Mouse (Mus musculus) common myeloid progenitor, adult 5-6 weeks (primary cell): ENCODE measurements at regions not wholly inside any gene's neighbourhood (a gene's known extent, or its start where the extent isn't known, plus 50 kb on each side); places are given as distances from the start of the nearest gene placed in this dataset.
A peak's percentile ranks its signal among the peaks of the same experiment; 100 is the strongest.
"Not testable (repeated sequence)": the region's sequence is repeated elsewhere in the genome, so short reads cannot be mapped to it uniquely, and the experiment has no call there.

Experiments used
- ATAC-seq: replicated peaks from 2 replicates; pipeline ENCODE4 v1.8.0; 2016; ENCODE audit warnings: low read depth, mild to moderate bottlenecking, moderate TSS enrichment, inconsistent platforms; ENCODE audit not compliant: poor library complexity, severe bottlenecking

- ATAC-seq = no peak
Observed at GRCm38 (mm10) chr10:117469573-117470090, 89.8 kb upstream of the Cpsf6 start.

GRCm38 (mm10) chr10:117468931-117469572, 89.2 kb upstream of the Cpsf6 start:
- ATAC-seq = no peak

- ATAC-seq = no peak
Observed at GRCm38 (mm10) chr10:117468381-117468780, 88.6 kb upstream of the Cpsf6 start.

DNA sequence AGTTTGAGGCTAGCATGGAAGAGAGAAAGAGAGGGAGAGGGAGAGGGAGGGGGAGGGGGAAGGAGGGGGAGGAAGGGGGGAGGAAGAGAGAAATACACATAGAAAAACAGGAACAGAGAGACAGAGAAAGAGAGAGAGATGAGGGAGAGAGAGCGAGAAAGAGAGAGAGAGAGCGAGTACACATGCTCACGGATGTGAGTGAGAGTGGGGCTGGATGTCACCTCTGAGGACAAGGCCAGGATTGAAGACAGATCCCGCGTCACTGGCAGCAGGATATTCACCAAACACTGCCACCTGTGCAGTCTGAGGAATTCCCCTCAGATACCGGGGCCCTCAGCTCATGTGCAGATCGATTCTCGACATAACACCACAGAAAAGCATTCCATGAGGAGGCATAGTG, 87.3 kb upstream of the Cpsf6 start:
- ATAC-seq = no peak

DNA sequence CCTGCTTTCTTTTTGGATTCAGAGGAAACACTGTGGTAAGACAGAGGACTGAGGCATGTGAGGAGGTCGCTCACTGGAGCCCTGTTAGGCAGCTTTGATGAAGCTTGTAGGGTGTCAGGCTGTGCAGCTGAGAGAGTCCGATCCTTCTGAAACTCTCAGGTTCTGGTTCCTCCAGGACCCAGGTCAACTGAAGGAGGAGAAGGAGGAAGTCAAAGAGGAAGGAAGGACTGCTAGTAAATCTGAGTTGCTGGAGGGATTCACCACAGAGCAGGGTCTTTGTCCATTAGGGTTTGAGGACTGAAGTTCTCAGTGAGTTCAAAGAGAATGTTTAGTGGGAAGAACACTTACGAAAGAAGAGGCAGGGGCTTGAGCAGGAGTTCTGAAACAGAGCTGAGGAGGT, 86.6 kb upstream of the Cpsf6 start:
- no peak for ATAC-seq

- no peak for ATAC-seq
Observed at GRCm38 (mm10) chr10:117465671-117466250, 85.9 kb upstream of the Cpsf6 start.

DNA sequence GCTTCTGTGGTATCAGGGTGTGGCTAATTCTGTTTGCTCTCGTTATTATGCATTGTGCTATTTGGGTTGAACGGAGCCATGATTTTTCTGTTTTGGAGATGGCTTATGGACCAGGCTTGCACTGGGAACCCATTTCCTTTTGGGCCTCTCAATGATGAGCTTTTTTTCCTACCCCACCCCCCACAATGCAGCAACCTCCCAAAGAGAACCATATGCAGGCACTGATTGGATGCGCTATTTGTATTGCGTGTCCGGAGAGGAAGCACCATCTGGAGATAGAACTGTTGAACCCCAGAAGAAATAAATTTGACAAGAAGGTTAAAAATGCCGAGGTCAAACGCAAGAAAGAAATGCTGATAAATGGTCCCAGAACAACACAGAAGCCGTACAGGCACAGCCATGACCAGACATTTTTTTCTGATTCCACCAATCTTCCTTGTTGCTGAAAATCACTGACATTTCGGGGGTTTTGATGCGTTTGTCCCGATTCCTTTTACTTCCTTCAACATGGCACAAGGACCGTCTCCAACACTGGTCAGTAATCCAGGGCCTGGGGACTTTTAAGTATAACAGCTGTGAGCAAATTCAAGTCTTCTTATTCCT, 85.3 kb upstream of the Cpsf6 start:
- no peak for ATAC-seq

DNA sequence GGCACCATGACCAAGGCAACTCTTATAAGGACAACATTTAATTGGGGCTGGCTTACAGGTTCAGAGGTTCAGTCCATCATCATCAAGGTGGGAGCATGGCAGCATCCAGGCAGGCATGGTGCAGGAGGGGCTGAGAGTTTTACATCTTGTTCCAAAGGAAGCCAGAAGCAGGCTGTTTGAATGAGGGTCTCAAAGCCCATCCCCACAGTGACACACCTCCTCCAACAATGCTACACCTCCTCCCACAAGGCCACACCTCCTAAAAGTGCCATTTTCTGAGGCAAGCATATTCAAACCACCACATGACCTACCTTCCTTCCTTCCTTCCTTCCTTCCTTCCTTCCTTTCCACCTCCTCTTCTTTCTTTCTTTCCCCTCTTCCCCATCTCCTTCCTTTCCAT, 84.5 kb upstream of the Cpsf6 start:
- not testable (repeated sequence) for ATAC-seq

- ATAC-seq = no peak
Observed at GRCm38 (mm10) chr10:117463636-117464035, 83.8 kb upstream of the Cpsf6 start.

- no peak for ATAC-seq
Observed at GRCm38 (mm10) chr10:117462921-117463320, 83.1 kb upstream of the Cpsf6 start.

- ATAC-seq = peak; percentile 95
Observed at GRCm38 (mm10) chr10:117461791-117462516, 82.1 kb upstream of the Cpsf6 start.

DNA sequence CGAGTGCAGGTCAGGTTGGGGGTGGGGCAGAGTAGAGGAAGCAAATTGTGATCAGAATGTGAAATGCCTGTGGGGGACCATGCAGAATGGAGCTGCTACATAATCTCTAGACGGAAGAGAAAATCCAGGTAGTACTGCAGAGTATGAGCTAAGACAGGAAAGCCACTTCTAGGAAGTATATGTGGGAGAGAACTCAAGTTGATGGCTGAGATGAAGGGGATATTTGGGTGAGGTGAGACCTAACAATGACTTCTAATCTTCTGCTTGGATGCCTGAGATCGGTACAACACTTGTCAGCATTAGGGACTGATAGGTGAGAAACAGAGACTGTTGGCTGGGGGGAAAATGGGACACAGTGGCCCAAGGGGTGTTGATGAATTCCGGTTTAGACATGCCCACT, 81.4 kb upstream of the Cpsf6 start:
- ATAC-seq = no peak

- ATAC-seq = no peak
Observed at GRCm38 (mm10) chr10:117460366-117460730, 80.5 kb upstream of the Cpsf6 start.

- ATAC-seq = no peak
Observed at GRCm38 (mm10) chr10:117459651-117460365, 80.0 kb upstream of the Cpsf6 start.

GRCm38 (mm10) chr10:117459041-117459475, 79.2 kb upstream of the Cpsf6 start:
- ATAC-seq = no peak

GRCm38 (mm10) chr10:117458271-117459040, 78.6 kb upstream of the Cpsf6 start:
- no peak for ATAC-seq

DNA sequence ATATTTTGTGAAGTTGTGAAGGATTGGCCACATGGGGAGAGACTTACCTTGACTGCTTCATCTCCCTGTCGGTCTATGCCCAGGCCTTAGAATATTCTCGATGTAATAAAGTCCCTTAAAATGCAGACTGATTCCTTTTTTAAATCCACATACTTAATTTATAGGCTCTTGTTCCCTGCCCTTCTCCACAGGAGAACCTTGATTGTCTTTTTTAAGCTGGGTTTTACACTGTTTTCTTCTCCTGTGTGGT, 77.8 kb upstream of the Cpsf6 start:
- ATAC-seq = no peak

- ATAC-seq = no peak
Observed at GRCm38 (mm10) chr10:117456904-117457700, 77.3 kb upstream of the Cpsf6 start.

DNA sequence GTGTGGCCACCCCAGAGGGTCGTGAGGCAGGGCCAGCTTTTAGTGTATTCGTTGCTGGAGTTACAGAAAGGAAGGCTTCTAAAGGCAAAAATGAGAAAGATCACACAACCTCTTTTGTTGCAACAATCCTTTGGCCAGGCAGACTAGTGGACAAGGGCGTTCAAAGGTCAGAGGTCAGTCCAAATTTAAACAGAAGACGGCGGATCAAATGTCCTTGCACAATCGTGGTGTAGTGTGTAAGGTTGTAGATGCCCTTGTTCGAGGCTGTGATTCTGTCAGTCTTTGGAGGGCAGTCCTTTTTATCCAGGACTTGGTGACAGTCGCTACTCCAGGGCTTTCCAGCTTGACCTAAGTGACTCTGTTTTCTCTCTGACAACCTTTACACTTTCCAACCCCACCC, 76.6 kb upstream of the Cpsf6 start:
- ATAC-seq = no peak
